Mouse (Mus musculus) MEL (cell line): ENCODE data around the gene Pak6. TPM values are rescaled to one million over a fixed set of nuclear protein-coding genes. Genes with fewer than 3 reads are reported as not detected.
A peak's percentile ranks its signal among the peaks of the same experiment; 100 is the strongest.

Source experiments
- DNase-seq: peaks from one replicate; pipeline ENCODE4 v3.0.0; 2011; ENCODE audit warnings: low read depth, low spot score
- H3K27ac ChIP-seq: 2 replicates; pipeline ENCODE4 v1.5.1; 2012; ENCODE audit warnings: low read depth, mild to moderate bottlenecking, control low read depth, low read length, moderate library complexity; ENCODE audit not compliant: control insufficient read depth
- H3K27me3 ChIP-seq, 2 experiments: fragments of 150-350 bp in 1 of 2; sonication (generic) in 1 of 2; 2 replicates each; pipeline ENCODE4 v1.6.1; 2012; ENCODE audit warnings: low read length in 2 of 2, mild to moderate bottlenecking in 2 of 2, improper control_type of control experiment in 1 of 2, moderate library complexity in 1 of 2; ENCODE audit not compliant: insufficient read depth in 2 of 2, control insufficient read depth in 1 of 2
- H3K36me3 ChIP-seq, 2 experiments: 2 replicates each; pipeline ENCODE4 v1.6.1; 2012 to 2014; ENCODE audit warnings: low read length in 2 of 2, improper control_type of control experiment in 1 of 2, inconsistent platforms in 1 of 2, mild to moderate bottlenecking in 1 of 2; ENCODE audit not compliant: insufficient read depth in 2 of 2, control insufficient read depth in 1 of 2
- H3K4me1 ChIP-seq, 2 experiments: fragments of 150-350 bp in 1 of 2; sonication (generic) in 1 of 2; 2 replicates each; pipeline ENCODE4 v1.6.1; 2012; ENCODE audit warnings: low read length in 2 of 2, improper control_type of control experiment in 1 of 2, mild to moderate bottlenecking in 1 of 2; ENCODE audit not compliant: insufficient read depth in 2 of 2, control insufficient read depth in 1 of 2
- H3K4me3 ChIP-seq, 2 experiments: fragments of 150-350 bp in 1 of 2; sonication (generic) in 1 of 2; 2 replicates each; pipeline ENCODE4 v1.5.1; 2012; ENCODE audit warnings: low read depth in 2 of 2, low read length in 2 of 2, mild to moderate bottlenecking in 2 of 2, moderate library complexity in 2 of 2, control low read depth in 1 of 2, improper control_type of control experiment in 1 of 2; ENCODE audit not compliant: control insufficient read depth in 1 of 2, insufficient read depth in 1 of 2
- H3K79me2 ChIP-seq: 2 replicates; pipeline ENCODE4 v1.6.1; 2012; ENCODE audit warnings: mild to moderate bottlenecking, low read length, moderate library complexity; ENCODE audit not compliant: control insufficient read depth, poor library complexity, insufficient read depth
- H3K9ac ChIP-seq: 2 replicates; pipeline ENCODE4 v1.6.1; 2012; ENCODE audit warnings: low read depth, mild to moderate bottlenecking, control low read depth, low read length, moderate library complexity; ENCODE audit not compliant: control insufficient read depth, poor library complexity, severe bottlenecking
- H3K9me3 ChIP-seq: fragments of 150-350 bp; sonication (generic); replicated peaks from 2 replicates; pipeline ENCODE4 v1.6.1; 2012; ENCODE audit warnings: mild to moderate bottlenecking, low read length, improper control_type of control experiment, moderate library complexity; ENCODE audit not compliant: insufficient read depth
- CTCF ChIP-seq, 3 experiments: IDR thresholded peaks in 2 of 3; conservative IDR thresholded peaks in 1 of 3; 2 replicates each; pipeline ENCODE4 v1.5.1; 2011 to 2012; ENCODE audit warnings: low read length in 3 of 3, low read depth in 2 of 3, mild to moderate bottlenecking in 2 of 3, improper control_type of control experiment in 1 of 3, inconsistent platforms in 1 of 3, mixed read lengths in 1 of 3, moderate library complexity in 1 of 3; ENCODE audit not compliant: control insufficient read depth in 1 of 3, insufficient read depth in 1 of 3, poor library complexity in 1 of 3, severe bottlenecking in 1 of 3
- GABPA ChIP-seq: IDR thresholded peaks from 2 replicates; pipeline ENCODE4 v1.6.1; 2012; ENCODE audit warnings: low read depth, mild to moderate bottlenecking, inconsistent platforms, low read length, improper control_type of control experiment, moderate library complexity
- HCFC1 ChIP-seq: IDR thresholded peaks from 2 replicates; pipeline ENCODE4 v1.6.1; 2012; ENCODE audit warnings: low read depth, mild to moderate bottlenecking, inconsistent platforms, low read length, improper control_type of control experiment, moderate library complexity
- MAZ ChIP-seq: IDR thresholded peaks from 2 replicates; pipeline ENCODE4 v1.6.1; 2012; ENCODE audit warnings: low read depth, mild to moderate bottlenecking, inconsistent platforms, low read length, improper control_type of control experiment
- MEF2A ChIP-seq: IDR thresholded peaks from 2 replicates; pipeline ENCODE4 v1.6.1; 2014; ENCODE audit warnings: low read depth, mild to moderate bottlenecking, inconsistent platforms, low read length, improper control_type of control experiment; ENCODE audit not compliant: poor library complexity, insufficient replicate concordance, severe bottlenecking; ENCODE audit errors: extremely low read depth
- MXI1 ChIP-seq: IDR thresholded peaks from 2 replicates; pipeline ENCODE4 v1.6.1; 2011; ENCODE audit warnings: mild to moderate bottlenecking, low read depth, low read length, improper control_type of control experiment
- RAD21 ChIP-seq: IDR thresholded peaks from 2 replicates; pipeline ENCODE4 v1.6.1; 2011; ENCODE audit warnings: mild to moderate bottlenecking, low read depth, low read length, improper control_type of control experiment
- SIN3A ChIP-seq: IDR thresholded peaks from 2 replicates; pipeline ENCODE4 v1.6.1; 2012; ENCODE audit warnings: low read length, improper control_type of control experiment, inconsistent platforms
- TCF12 ChIP-seq: IDR thresholded peaks from 2 replicates; pipeline ENCODE4 v1.6.1; 2014; ENCODE audit warnings: low read depth, mild to moderate bottlenecking, inconsistent platforms, low read length, improper control_type of control experiment, moderate library complexity
- UBTF ChIP-seq: IDR thresholded peaks from 2 replicates; pipeline ENCODE4 v1.6.1; 2012; ENCODE audit warnings: low read depth, mild to moderate bottlenecking, inconsistent platforms, low read length, improper control_type of control experiment, moderate library complexity, borderline replicate concordance; ENCODE audit not compliant: insufficient read depth
- polyA plus RNA-seq, 2 experiments: library from polyadenylated mRNA; stranded (reverse) in 1 of 2; unstranded in 1 of 2; fragments of >175 nt in 1 of 2; fragments of >200 nt in 1 of 2; gene quantifications; 2 replicates each; pipeline versions ENCODE4 v1.2.1 to v1.2.4; 2012; ENCODE audit warnings: low replicate concordance in 2 of 2, low read depth in 1 of 2; ENCODE audit not compliant: insufficient read length in 2 of 2, insufficient read depth in 1 of 2, missing spikeins in 1 of 2
- total RNA-seq: library from RNA; depleted of rRNA; stranded (reverse); fragments of 300-350 nt; gene quantifications from 2 replicates; pipeline ENCODE4 v1.2.3, GENCODE M21; 2012; rRNA removed

The Pak6 gene
- total and polyA plus RNA-seq, 3 experiments = 25.4 to 25.9 TPM; not detected in 1

- no peaks in the 10 kb centered on the region for H3K9me3 ChIP-seq
- peak overlapping the region; percentile 65 to 98 for H3K4me3 ChIP-seq
- peak; percentile 64; the same call in 1 of the 2 replicates for TF ChIP-seq SIN3A
- TF ChIP-seq HCFC1 = peak; percentile 19; the same call in 1 of the 2 replicates
- TF ChIP-seq TCF12 = 0 out of 2 replicates have a peak, but pooled peaks have one; percentile 12
- 0 out of 2 replicates have a peak, but pooled peaks have one; percentile 41 for TF ChIP-seq UBTF
- peak; percentile 28; the same call in 1 of the 2 replicates for TF ChIP-seq MXI1
- TF ChIP-seq RAD21 = no peak
- peak in 1 of 3 experiments; percentile 1; a peak in 1 of 6 replicates for TF ChIP-seq CTCF (IDR thresholded peaks at IDR 0.05 in 2 of 3, conservative IDR thresholded peaks at IDR 0.05 in 1 of 3; ENCODE audit: control insufficient read depth in 1 of 3, insufficient read depth in 1 of 3, low read depth in 2 of 3, low read length in 3 of 3, poor library complexity in 1 of 3, severe bottlenecking in 1 of 3)
- no peak for TF ChIP-seq GABPA
- peaks cover 0 to 11% of the 10 kb centered on the region in 2 experiments; a peak in 3 of 4 replicates for H3K4me1 ChIP-seq
- H3K27me3 ChIP-seq = no peaks in the 10 kb centered on the region
- peaks cover 3 to 11% of the 10 kb centered on the region in 2 experiments; a peak in 3 of 4 replicates for H3K36me3 ChIP-seq
- peak overlapping the region; percentile 81 for H3K9ac ChIP-seq
- H3K27ac ChIP-seq = peak overlapping the region; percentile 33
- DNase-seq = peak; percentile 76
- H3K79me2 ChIP-seq = peaks cover 25% of the 10 kb centered on the region
These were observed 83.1 kb downstream of the Pak6 start for GRCm38 (mm10) chr2:118745915-118746901.

DNA sequence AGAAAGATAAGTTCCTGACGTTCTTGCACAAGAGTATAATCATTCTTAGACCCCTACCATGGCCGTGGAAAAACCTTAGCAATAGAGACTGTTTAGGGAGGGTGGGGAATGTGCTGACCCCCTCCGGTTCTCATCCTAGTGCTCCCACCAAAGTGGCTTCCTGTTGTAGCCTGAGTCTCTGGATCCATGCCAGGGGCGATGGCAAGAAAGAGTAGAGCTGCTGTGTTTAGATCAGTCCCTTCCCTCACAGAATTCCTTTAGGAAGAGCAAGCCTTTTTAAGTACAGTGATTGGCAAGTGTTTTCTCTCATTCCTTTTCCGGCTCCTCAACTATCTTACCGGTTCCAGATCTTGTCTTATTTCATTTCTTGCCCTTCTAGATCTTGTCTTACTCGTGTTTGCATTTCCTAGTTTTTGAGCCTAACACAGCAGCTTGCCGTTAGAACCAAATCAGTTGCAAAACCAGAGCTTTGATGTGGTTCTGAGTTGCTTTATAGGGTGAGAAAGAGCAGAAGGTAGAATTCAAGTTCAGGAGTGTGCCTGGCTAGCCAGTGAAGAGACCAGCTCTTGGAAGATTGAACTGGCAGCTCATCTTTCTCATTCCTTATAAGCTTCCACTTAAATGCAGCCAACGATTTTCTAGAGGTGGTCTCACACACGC lies 84.3 kb downstream of the Pak6 start:
- Histone ChIP-seq H3K4me1 (peaks cover 4 to 20% of the 10 kb centered on the region in 2 experiments), H3K27ac (no peak overlapping the region), H3K4me3 (peak overlapping the region; percentile 65 to 98), H3K9ac (peak overlapping the region; percentile 81), H3K9me3 (no peaks in the 10 kb centered on the region), H3K27me3 (no peaks in the 10 kb centered on the region), H3K36me3 (peaks cover 3 to 23% of the 10 kb centered on the region in 2 experiments; a peak in 3 of 4 replicates), H3K79me2 (peaks cover 25% of the 10 kb centered on the region)
- peak; percentile 75 for DNase-seq
- 0 out of 2 replicates have a peak, but pooled peaks have one; percentile 9 for TF ChIP-seq MAZ
- no peak for TF ChIP-seq MEF2A

Other genes starting within 250 kb of the Pak6 start
- gene Srp14, start 183.6 kb upstream of the Pak6 start, total RNA-seq = 231 and 235 TPM in 2 replicates
- gene Srp14, start 183.6 kb upstream of the Pak6 start, polyA plus RNA-seq = 100 to 1,000 TPM in 1 of 2 experiments, not detected in 1; 272 TPM
- 0.39 TPM in 2 replicates for gene Bmf, start 113.6 kb upstream of the Pak6 start, total RNA-seq
- under 1 TPM in 1 of 2 experiments, not detected in 1; 0.50 TPM for gene Bmf, start 113.6 kb upstream of the Pak6 start, polyA plus RNA-seq
- gene Bub1b, start 65.1 kb upstream of the Pak6 start, total RNA-seq = 87.5 and 118 TPM in 2 replicates
- 100 to 1,000 TPM in 1 of 2 experiments, not detected in 1; 120 TPM for gene Bub1b, start 65.1 kb upstream of the Pak6 start, polyA plus RNA-seq
- 0.08 and 0.10 TPM in 2 replicates for gene Ankrd63, start 40.7 kb downstream of the Pak6 start, total RNA-seq
- under 1 TPM in 1 of 2 experiments, not detected in 1; 0.53 TPM for gene Ankrd63, start 40.7 kb downstream of the Pak6 start, polyA plus RNA-seq
- 6.4 and 7.4 TPM in 2 replicates for gene Plcb2, start 65.1 kb downstream of the Pak6 start, total RNA-seq
- gene Plcb2, start 65.1 kb downstream of the Pak6 start, polyA plus RNA-seq = 10 to 100 TPM in 1 of 2 experiments, not detected in 1; 21.2 TPM
- 6.7 and 8.6 TPM in 2 replicates for gene Inafm2, start 82.5 kb downstream of the Pak6 start, total RNA-seq
- 10 to 100 TPM in 1 of 2 experiments, not detected in 1; 14.5 TPM for gene Inafm2, start 82.5 kb downstream of the Pak6 start, polyA plus RNA-seq
- 1.3 and 1.7 TPM in 2 replicates for gene Ccdc9b, start 99.4 kb downstream of the Pak6 start, total RNA-seq
- gene Ccdc9b, start 99.4 kb downstream of the Pak6 start, polyA plus RNA-seq = 1 to 10 TPM in 1 of 2 experiments, not detected in 1; 2.4 TPM
- not detected in 2 replicates for gene Phgr1, start 109.5 kb downstream of the Pak6 start, total RNA-seq
- not detected for gene Phgr1, start 109.5 kb downstream of the Pak6 start, polyA plus RNA-seq
- 0.15 and 0.29 TPM in 2 replicates for gene Disp2, start 116.4 kb downstream of the Pak6 start, total RNA-seq
- under 1 TPM in 1 of 2 experiments, not detected in 1; 0.43 TPM for gene Disp2, start 116.4 kb downstream of the Pak6 start, polyA plus RNA-seq
- gene Knstrn, start 150.7 kb downstream of the Pak6 start, total RNA-seq = 80.6 and 83.6 TPM in 2 replicates
- 100 to 1,000 TPM; 132 to 138 TPM for gene Knstrn, start 150.7 kb downstream of the Pak6 start, polyA plus RNA-seq
- gene Ivd, start 198.7 kb downstream of the Pak6 start, total RNA-seq = 17.1 and 21.2 TPM in 2 replicates
- gene Ivd, start 198.7 kb downstream of the Pak6 start, polyA plus RNA-seq = 10 to 100 TPM in 1 of 2 experiments, not detected in 1; 33.4 TPM
- gene Bahd1, start 237.1 kb downstream of the Pak6 start, total RNA-seq = 8.0 and 9.5 TPM in 2 replicates
- 10 to 100 TPM in 1 of 2 experiments, not detected in 1; 24.7 TPM for gene Bahd1, start 237.1 kb downstream of the Pak6 start, polyA plus RNA-seq